Mouse (Mus musculus) neural tube, embryonic 15.5 days (tissue): ENCODE measurements around the gene Ptcd2. TPM values are rescaled to one million over a fixed set of nuclear protein-coding genes. Genes with fewer than 3 reads are reported as not detected.

Experiments used
- polyA plus RNA-seq: library from polyadenylated mRNA; unstranded; fragments of >200 nt; fragmentation: Nextera tagmentation; extraction: Ambion mirVana; gene quantifications from 2 replicates; pipeline ENCODE4 v1.2.1, GENCODE M21; 2015

The Ptcd2 gene
- polyA plus RNA-seq, 1 experiment from 2014 or later: 59.6 TPM

Other genes starting within 250 kb of the Ptcd2 start
- 0.87 and 0.89 TPM in 2 replicates for gene Zfp366, start 159.9 kb downstream of the Ptcd2 start, polyA plus RNA-seq
- gene Mrps27, start 81 bp upstream of the Ptcd2 start, polyA plus RNA-seq: 40.9 and 47.3 TPM in 2 replicates
- gene Map1b, start 171.8 kb upstream of the Ptcd2 start, polyA plus RNA-seq: 1,470 and 1,697 TPM in 2 replicates